Mouse (Mus musculus) intestine, embryonic 14.5 days (tissue): ENCODE data around the gene Kirrel. TPM values are rescaled to one million over a fixed set of nuclear protein-coding genes. Genes with fewer than 3 reads are reported as not detected.
A peak's percentile ranks its signal among the peaks of the same experiment; 100 is the strongest.

Experiments used
- ATAC-seq: fragments of 200-750 bp; cut with Nextera tagmentation; replicated peaks from 2 replicates; pipeline ENCODE4 v1.8.0; 2017; ENCODE audit warnings: low read depth, moderate number of reproducible peaks, moderate TSS enrichment, moderate library complexity; ENCODE audit not compliant: low FRiP score, low TSS enrichment
- DNase-seq: peaks from one replicate; pipeline ENCODE4 v3.0.0-alpha.2; 2018; ENCODE audit warnings: low spot score
- H3K27ac ChIP-seq: fragments of 300-500 bp; sonication (generic); 2 replicates; pipeline ENCODE4 v1.5.1; 2014; ENCODE audit warnings: low read depth, mild to moderate bottlenecking, control low read depth
- H3K27me3 ChIP-seq: fragments of 300-500 bp; sonication (generic); replicated peaks from 2 replicates; pipeline ENCODE4 v1.6.1; 2014; ENCODE audit warnings: low read length, control low read depth; ENCODE audit not compliant: control insufficient read depth, insufficient read depth
- H3K36me3 ChIP-seq: fragments of 300-500 bp; sonication (generic); 2 replicates; pipeline ENCODE4 v1.6.1; 2014; ENCODE audit warnings: low read length, control low read depth; ENCODE audit not compliant: control insufficient read depth, insufficient read depth
- H3K4me1 ChIP-seq: fragments of 300-500 bp; sonication (generic); replicated peaks from 2 replicates; pipeline ENCODE4 v1.6.1; 2014; ENCODE audit warnings: low read length, control low read depth, mixed read lengths; ENCODE audit not compliant: control insufficient read depth, insufficient read depth
- H3K4me2 ChIP-seq: fragments of 300-500 bp; sonication (generic); 2 replicates; pipeline ENCODE4 v1.6.1; 2014; ENCODE audit warnings: low read length
- H3K4me3 ChIP-seq: fragments of 300-500 bp; sonication (generic); 2 replicates; pipeline ENCODE4 v1.5.1; 2014; ENCODE audit warnings: low read depth, low read length, control low read depth, mixed read lengths
- H3K9ac ChIP-seq: fragments of 300-500 bp; sonication (generic); 2 replicates; pipeline ENCODE4 v1.6.1; 2014; ENCODE audit warnings: mild to moderate bottlenecking, low read length
- H3K9me3 ChIP-seq: fragments of 300-500 bp; sonication (generic); 2 replicates; pipeline ENCODE4 v1.6.1; 2016; ENCODE audit warnings: low read length, control low read depth; ENCODE audit not compliant: control insufficient read depth
- WGBS: fragments of 180-500 bp; shearing (Covaris S2); extraction: QIAGEN DNeasy Blood & Tissue Kit; methylation state at CpG from one replicate; pipeline ENCODE4 v1.1.7; 2014; 5-methylcytosine and 5-hydroxymethylcytosine counted together
- polyA plus RNA-seq: library from polyadenylated mRNA; unstranded; fragments of >200 nt; fragmentation: Nextera tagmentation; extraction: Ambion mirVana; gene quantifications from 2 replicates; pipeline ENCODE4 v1.2.1, GENCODE M21; 2014

Gene Kirrel
- polyA plus RNA-seq, 1 experiment from 2014 or later = 10.1 TPM

GRCm38 (mm10) chr3:87163116-87163515, 11.4 kb downstream of the Kirrel start:
- H3K27ac ChIP-seq = no peak overlapping the region
- no peak overlapping the region for H3K9ac ChIP-seq
- 51% methylated on average over 4 of the region's 4 CpGs for WGBS
- peaks cover 42% of the 10 kb centered on the region for H3K4me1 ChIP-seq
- H3K27me3 ChIP-seq = no peaks in the 10 kb centered on the region
- no peak overlapping the region for H3K4me2 ChIP-seq
- no peaks in the 10 kb centered on the region for H3K9me3 ChIP-seq
- ATAC-seq = no peak
- H3K36me3 ChIP-seq = peaks cover 11% of the 10 kb centered on the region; the same call in 1 of the 2 replicates
- DNase-seq = no peak
- H3K4me3 ChIP-seq = no peak overlapping the region

- H3K27ac ChIP-seq = no peak overlapping the region
- H3K4me1 ChIP-seq = peaks cover 49% of the 10 kb centered on the region
- 70% methylated on average over 5 of the region's 5 CpGs for WGBS
- ATAC-seq (no peak), DNase-seq (peak; percentile 25)
- H3K4me3 ChIP-seq = no peak overlapping the region
- no peaks in the 10 kb centered on the region for H3K9me3 ChIP-seq
- H3K27me3 ChIP-seq = no peaks in the 10 kb centered on the region
- H3K9ac ChIP-seq = no peak overlapping the region
- H3K36me3 ChIP-seq = peaks cover 11% of the 10 kb centered on the region; the same call in 1 of the 2 replicates
- H3K4me2 ChIP-seq = no peak overlapping the region
Measured at GRCm38 (mm10) chr3:87162380-87162779, 12.2 kb downstream of the Kirrel start.

- no peak overlapping the region for H3K4me2 ChIP-seq
- H3K9me3 ChIP-seq = no peaks in the 10 kb centered on the region
- H3K4me3 ChIP-seq = no peak overlapping the region
- H3K27ac ChIP-seq = no peak overlapping the region
- H3K9ac ChIP-seq = no peak overlapping the region
- H3K27me3 ChIP-seq = no peaks in the 10 kb centered on the region
- ATAC-seq (no peak), DNase-seq (peak; percentile 27)
- H3K4me1 ChIP-seq = peaks cover 56% of the 10 kb centered on the region
- WGBS = 89% methylated on average over 5 of the region's 5 CpGs
- peaks cover 11% of the 10 kb centered on the region; the same call in 1 of the 2 replicates for H3K36me3 ChIP-seq
Measured at GRCm38 (mm10) chr3:87161601-87162000, 12.9 kb downstream of the Kirrel start.

- Histone ChIP-seq H3K4me3 (no peak overlapping the region), H3K4me2 (no peak overlapping the region), H3K9me3 (no peaks in the 10 kb centered on the region), H3K27ac (no peak overlapping the region), H3K36me3 (peaks cover 11% of the 10 kb centered on the region; the same call in 1 of the 2 replicates), H3K27me3 (no peaks in the 10 kb centered on the region), H3K9ac (no peak overlapping the region), H3K4me1 (peaks cover 52% of the 10 kb centered on the region)
- DNase-seq = peak; percentile 50
- no peak for ATAC-seq
- 47% methylated on average over 6 of the region's 6 CpGs for WGBS
Measured at GRCm38 (mm10) chr3:87160819-87161509, 13.6 kb downstream of the Kirrel start.

DNA sequence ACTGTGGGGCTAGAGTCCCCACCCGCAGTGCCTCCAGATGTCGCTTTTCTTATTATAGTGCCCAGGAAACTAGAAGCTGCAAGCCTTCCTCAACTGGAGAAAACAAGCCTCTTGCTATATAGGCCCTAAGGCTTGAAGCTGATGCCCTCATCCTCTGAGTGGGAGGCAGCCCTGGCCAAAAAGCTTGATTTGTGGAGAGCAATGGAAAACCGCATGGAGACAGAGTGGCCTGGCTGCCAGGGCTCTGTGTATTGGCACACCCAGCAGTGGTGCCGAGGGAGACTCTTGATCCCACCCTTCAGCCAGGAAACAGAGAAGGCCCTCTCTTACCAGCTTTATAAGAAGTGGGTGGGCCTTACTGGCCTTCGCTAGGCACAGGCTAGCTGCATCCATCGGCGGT, 15.4 kb downstream of the Kirrel start:
- 59% methylated on average over 7 of the region's 7 CpGs for WGBS
- Histone ChIP-seq H3K9ac (no peak overlapping the region), H3K27ac (peak overlapping the region; percentile 89), H3K36me3 (peaks cover 7% of the 10 kb centered on the region; the same call in 1 of the 2 replicates), H3K4me1 (peaks cover 49% of the 10 kb centered on the region), H3K27me3 (no peaks in the 10 kb centered on the region), H3K9me3 (no peaks in the 10 kb centered on the region), H3K4me3 (no peak overlapping the region), H3K4me2 (no peak overlapping the region)
- ATAC-seq (no peak), DNase-seq (no peak)

GRCm38 (mm10) chr3:87157767-87158291, 16.7 kb downstream of the Kirrel start:
- no peaks in the 10 kb centered on the region for H3K27me3 ChIP-seq
- DNase-seq = no peak
- H3K27ac ChIP-seq = peak overlapping the region; percentile 89
- no peak overlapping the region for H3K4me3 ChIP-seq
- no peak for ATAC-seq
- peaks cover 6% of the 10 kb centered on the region; the same call in 1 of the 2 replicates for H3K36me3 ChIP-seq
- peaks cover 57% of the 10 kb centered on the region for H3K4me1 ChIP-seq
- peak overlapping the region; percentile 37 for H3K4me2 ChIP-seq
- WGBS = 9% methylated on average over 12 of the region's 12 CpGs
- H3K9ac ChIP-seq = no peak overlapping the region
- no peaks in the 10 kb centered on the region for H3K9me3 ChIP-seq

GRCm38 (mm10) chr3:87157297-87157696, 17.2 kb downstream of the Kirrel start:
- 47% methylated on average over 6 of the region's 6 CpGs for WGBS
- Histone ChIP-seq H3K4me1 (peaks cover 63% of the 10 kb centered on the region), H3K4me2 (peak overlapping the region; percentile 37), H3K27ac (peak overlapping the region; percentile 89), H3K27me3 (no peaks in the 10 kb centered on the region), H3K36me3 (peaks cover 2% of the 10 kb centered on the region; the same call in 1 of the 2 replicates), H3K9me3 (no peaks in the 10 kb centered on the region), H3K4me3 (no peak overlapping the region), H3K9ac (no peak overlapping the region)
- ATAC-seq (0 out of 2 replicates have a peak, but pooled peaks have one; percentile 29), DNase-seq (no peak)

DNA sequence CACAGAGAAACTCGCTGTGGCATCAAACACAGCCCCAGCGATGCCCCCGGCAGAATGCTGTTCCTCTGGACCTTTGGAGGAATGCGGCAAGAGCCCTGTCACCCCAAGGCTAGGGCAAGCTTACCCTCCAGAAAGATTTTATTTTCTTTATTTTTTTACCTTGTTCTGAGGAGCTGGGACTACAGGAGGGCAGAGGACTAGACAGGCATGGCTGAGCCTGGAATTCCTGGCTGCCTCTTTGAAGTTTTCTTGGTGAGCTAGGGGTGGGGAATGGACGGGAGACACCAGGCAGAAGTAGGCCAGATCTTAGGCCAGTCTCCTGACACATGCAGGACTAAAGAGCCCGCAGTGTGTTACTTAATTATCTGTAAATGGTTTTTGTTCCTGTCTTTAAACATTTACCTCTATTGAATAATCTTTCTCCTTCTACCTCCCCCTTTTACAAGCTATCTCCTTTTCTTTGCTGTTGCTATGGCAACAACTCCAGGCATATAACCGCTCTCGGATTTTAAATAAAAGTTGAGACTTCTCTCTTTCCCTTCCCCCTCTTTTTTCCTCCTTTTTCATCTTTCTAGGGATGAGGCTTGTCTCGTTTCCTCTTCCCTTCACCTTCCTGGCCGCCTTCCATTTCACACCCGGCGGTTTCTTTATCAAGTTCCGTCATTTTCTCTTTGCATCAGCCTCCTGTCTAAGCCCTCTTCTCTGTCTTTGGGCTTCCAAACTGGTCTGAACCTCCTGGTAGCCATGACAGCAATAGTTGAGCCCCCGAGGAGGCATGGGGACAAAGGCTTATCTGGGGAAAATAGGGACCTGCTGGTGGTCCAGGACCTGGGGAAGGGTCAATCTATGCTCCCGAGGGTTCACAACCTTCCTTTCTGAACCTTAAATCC, 19.9 kb downstream of the Kirrel start:
- no peak for DNase-seq
- H3K4me2 ChIP-seq = no peak overlapping the region
- no peaks in the 10 kb centered on the region for H3K9me3 ChIP-seq
- H3K27ac ChIP-seq = peak overlapping the region; percentile 57; the same call in 1 of the 2 replicates
- no peak overlapping the region for H3K4me3 ChIP-seq
- H3K27me3 ChIP-seq = no peaks in the 10 kb centered on the region
- no peaks in the 10 kb centered on the region for H3K36me3 ChIP-seq
- 45% methylated on average over 15 of the region's 15 CpGs for WGBS
- ATAC-seq = no peak
- no peak overlapping the region for H3K9ac ChIP-seq
- H3K4me1 ChIP-seq = peaks cover 85% of the 10 kb centered on the region
